Mouse (Mus musculus): Measurements from ENCODE around the gene Serpinb12. TPM values are rescaled to one million over a fixed set of nuclear protein-coding genes. Genes with fewer than 3 reads are reported as not detected.

Serpinb12 gene
- polyA plus RNA-seq, 1 experiment from 2014 or later, result 0.43 TPM

- H3K4me3 ChIP-seq, result no peak overlapping the region
- H3K4me1 ChIP-seq, result peaks cover 10% of the 10 kb centered on the region
- H3K9me3 ChIP-seq, result no peaks in the 10 kb centered on the region
- H3K27me3 ChIP-seq (replicated peaks), result no peaks in the 10 kb centered on the region
- H3K4me2 ChIP-seq, result no peak overlapping the region
- WGBS, result 90% methylated on average over 2 of the region's 2 CpGs
- no peak for ATAC-seq (ENCODE audit: extremely low read depth, insufficient number of reproducible peaks, low FRiP score, low TSS enrichment)
- no peak overlapping the region for H3K27ac ChIP-seq (replicated peaks)
- H3K36me3 ChIP-seq, result no peaks in the 10 kb centered on the region
- no peak overlapping the region for H3K9ac ChIP-seq
These were observed 67.5 kb downstream of the Serpinb12 start for GRCm38 (mm10) chr1:107001754-107002153.

GRCm38 (mm10) chr1:107006316-107006715 lies 72.1 kb downstream of the Serpinb12 start:
- Histone ChIP-seq H3K9ac (no peak overlapping the region), H3K9me3 (no peaks in the 10 kb centered on the region; the same call in 1 of the 2 replicates), H3K27me3 (replicated peaks) (no peaks in the 10 kb centered on the region), H3K4me3 (no peak overlapping the region), H3K4me2 (no peak overlapping the region), H3K36me3 (no peaks in the 10 kb centered on the region), H3K27ac (replicated peaks) (no peak overlapping the region), H3K4me1 (no peaks in the 10 kb centered on the region)
- whole genome bisulfite sequencing, result 80% methylated on average over 3 of the region's 3 CpGs
- no peak for ATAC-seq (ENCODE audit: extremely low read depth, insufficient number of reproducible peaks, low FRiP score, low TSS enrichment)

Other genes starting within 250 kb of the Serpinb12 start
- 6.7 and 7.2 TPM in 2 replicates for gene Bcl2, start 220.2 kb upstream of the Serpinb12 start, polyA plus RNA-seq (2015; fragmentation: Nextera tagmentation; extraction: Ambion mirVana)
- gene Kdsr, start 174.7 kb upstream of the Serpinb12 start, polyA plus RNA-seq (2015; fragmentation: Nextera tagmentation; extraction: Ambion mirVana), result 8.3 and 9.7 TPM in 2 replicates
- gene Vps4b, start 137.7 kb upstream of the Serpinb12 start, polyA plus RNA-seq (2015; fragmentation: Nextera tagmentation; extraction: Ambion mirVana), result 39.0 and 40.3 TPM in 2 replicates
- gene Serpinb5, start 73.3 kb upstream of the Serpinb12 start, polyA plus RNA-seq (2015; fragmentation: Nextera tagmentation; extraction: Ambion mirVana), result not detected in 2 replicates
- not detected in 2 replicates for gene Serpinb13, start 46.5 kb downstream of the Serpinb12 start, polyA plus RNA-seq (2015; fragmentation: Nextera tagmentation; extraction: Ambion mirVana)
- gene Serpinb3a, start 117.9 kb downstream of the Serpinb12 start, polyA plus RNA-seq (2015; fragmentation: Nextera tagmentation; extraction: Ambion mirVana), result not detected in 2 replicates
- not detected in 2 replicates for gene Serpinb3d, start 149.1 kb downstream of the Serpinb12 start, polyA plus RNA-seq (2015; fragmentation: Nextera tagmentation; extraction: Ambion mirVana)

Measured in heart, embryonic 13.5 days (tissue).